Mouse (Mus musculus): ENCODE results near the gene Gdap2. TPM values are rescaled to one million over a fixed set of nuclear protein-coding genes. Genes with fewer than 3 reads are reported as not detected.

Gene Gdap2
- polyA plus RNA-seq (2017; shearing (Covaris generic)): 10 to 100 TPM; 26.9 to 30.4 TPM

GRCm38 (mm10) chr3:100162315-100163105, at the start of gene Gdap2, which contains the start of gene Wdr3:
TSS of gene Gdap2 (plus strand) at chr3:100162381.
TSS of gene Wdr3 (minus strand) at chr3:100162407.
- peak; percentile 98 for ATAC-seq

GRCm38 (mm10) chr3:100118681-100119080, 43.5 kb upstream of the Gdap2 start:
- ATAC-seq: no peak

- ATAC-seq: no peak
These were observed 40.2 kb upstream of the Gdap2 start for GRCm38 (mm10) chr3:100121961-100122360.

GRCm38 (mm10) chr3:100122445-100122844, 39.7 kb upstream of the Gdap2 start:
- no peak for ATAC-seq

- no peak for ATAC-seq
These were observed 1.3 kb upstream of the Gdap2 start for GRCm38 (mm10) chr3:100160682-100161445.

GRCm38 (mm10) chr3:100161665-100162314, 391 bp upstream of the Gdap2 start:
- ATAC-seq: no peak

GRCm38 (mm10) chr3:100163556-100163955, 1.4 kb downstream of the Gdap2 start:
- no peak for ATAC-seq

- no peak for ATAC-seq
These were observed 2.8 kb downstream of the Gdap2 start for GRCm38 (mm10) chr3:100164991-100165390.

GRCm38 (mm10) chr3:100176031-100176430, 13.8 kb downstream of the Gdap2 start:
- no peak for ATAC-seq

- ATAC-seq: no peak
These were observed 18.3 kb downstream of the Gdap2 start for GRCm38 (mm10) chr3:100180471-100180870.

GRCm38 (mm10) chr3:100189444-100189843, 27.3 kb downstream of the Gdap2 start:
- ATAC-seq: no peak

GRCm38 (mm10) chr3:100189861-100190260, 27.7 kb downstream of the Gdap2 start:
- no peak for ATAC-seq

GRCm38 (mm10) chr3:100194210-100194609, 32.0 kb downstream of the Gdap2 start:
- no peak for ATAC-seq

GRCm38 (mm10) chr3:100201554-100201953, 39.4 kb downstream of the Gdap2 start:
- no peak for ATAC-seq

- ATAC-seq: no peak
These were observed 44.8 kb downstream of the Gdap2 start for GRCm38 (mm10) chr3:100206973-100207372.

GRCm38 (mm10) chr3:100215469-100215868, 53.3 kb downstream of the Gdap2 start:
- ATAC-seq: no peak

- no peak for ATAC-seq
These were observed 63.3 kb downstream of the Gdap2 start for GRCm38 (mm10) chr3:100225326-100225959.

- ATAC-seq: no peak
These were observed 65.3 kb downstream of the Gdap2 start for GRCm38 (mm10) chr3:100227509-100227908.

- ATAC-seq: no peak
These were observed 66.8 kb downstream of the Gdap2 start for GRCm38 (mm10) chr3:100228981-100229380.

GRCm38 (mm10) chr3:100236725-100237436, 74.7 kb downstream of the Gdap2 start:
- peak; percentile 65 for ATAC-seq

- no peak for ATAC-seq
These were observed 80.0 kb downstream of the Gdap2 start for GRCm38 (mm10) chr3:100242230-100242629.

- ATAC-seq: no peak
These were observed 84.2 kb downstream of the Gdap2 start for GRCm38 (mm10) chr3:100246286-100246825.
